Mouse (Mus musculus): ENCODE results near the gene Zfr. TPM values are rescaled to one million over a fixed set of nuclear protein-coding genes. Genes with fewer than 3 reads are reported as not detected.
"Not testable (repeated sequence)": the region's sequence is repeated elsewhere in the genome, so short reads cannot be mapped to it uniquely, and the experiment has no call there.

The Zfr gene
- total and polyA plus RNA-seq, 3 experiments = 47.5 to 89.8 (median 84.9) TPM

DNA sequence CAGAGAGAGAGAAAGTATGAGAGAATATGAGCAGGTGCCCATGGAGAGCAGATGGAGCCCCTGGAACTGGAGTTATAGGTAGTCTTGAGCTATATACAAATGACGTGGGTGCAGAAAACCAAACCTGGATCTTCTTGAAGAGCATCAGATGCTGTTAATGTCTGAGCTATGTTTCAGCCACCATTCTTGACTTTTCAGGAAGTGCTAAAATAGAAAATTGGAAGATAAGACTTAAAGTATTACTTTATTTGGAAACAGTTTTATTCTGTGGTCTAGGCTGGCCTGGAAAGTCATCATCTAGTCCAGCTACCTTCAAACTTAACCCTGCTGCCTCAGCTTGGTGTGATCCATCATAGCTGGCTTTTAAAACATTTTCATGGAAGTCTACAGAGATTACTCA lies 7.3 kb downstream of the Zfr start:
- peaks cover 3 to 41% of the 10 kb centered on the region in 2 experiments; a peak in 2 of 4 replicates for H3K4me1 ChIP-seq (ENCODE audit: control insufficient read depth in 1 of 2, insufficient read depth in 2 of 2)

DNA sequence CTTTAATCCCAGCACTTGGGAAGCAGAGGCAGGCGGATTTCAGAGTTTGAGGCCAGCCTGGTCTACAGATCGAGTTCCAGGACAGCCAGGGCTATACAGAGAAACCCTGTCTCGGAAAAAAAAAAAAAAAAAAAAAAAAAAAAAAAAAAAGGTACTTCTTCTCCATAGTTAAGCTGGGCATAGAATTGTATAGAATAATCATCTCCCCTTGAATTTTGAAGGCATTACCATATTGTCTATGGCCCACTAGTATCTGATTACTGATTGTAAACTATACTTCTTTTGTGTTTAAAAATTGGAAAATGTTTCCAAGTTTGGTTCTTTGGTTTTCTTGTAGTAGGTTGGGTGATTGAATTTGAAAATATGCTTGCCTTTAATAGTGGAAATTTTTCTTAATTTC lies 13.2 kb downstream of the Zfr start:
- H3K9ac ChIP-seq (ENCODE audit: insufficient read depth, low read depth); H3K27ac ChIP-seq (ENCODE audit: insufficient read depth, low read depth); H3K9me3 ChIP-seq (replicated peaks; ENCODE audit: low read length); DNase-seq (ENCODE audit: extremely low read depth); H3K4me2 ChIP-seq (ENCODE audit: insufficient read depth, low read depth, poor library complexity, severe bottlenecking); H3K4me3 ChIP-seq (replicated peaks in 1 of 3; ENCODE audit: low read depth in 2 of 3, low read length in 2 of 3, poor library complexity in 1 of 3); in situ Hi-C loops (cut with MboI; ENCODE audit: low pct_ligation_motif_present, low pct_unique_long_range_greater_than_20kb, low sequenced_read_pairs); H3K27me3 ChIP-seq (replicated peaks); dilution Hi-C loops (cut with MboI; ENCODE audit: extremely low pct_ligation_motif_present, extremely low pct_unique_long_range_greater_than_20kb, low sequenced_read_pairs): not testable (repeated sequence)
- TF ChIP-seq ZNF384 (IDR thresholded peaks at IDR 0.05; ENCODE audit: low read depth, low read length) = peak; percentile 59
- H3K4me1 ChIP-seq (ENCODE audit: control insufficient read depth in 1 of 2, insufficient read depth in 2 of 2) = peaks cover 0 to 28% of the 10 kb centered on the region in 2 experiments; a peak in 2 of 4 replicates
- peaks cover 72% of the 10 kb centered on the region for H3K79me2 ChIP-seq (replicated peaks; ENCODE audit: control insufficient read depth, extremely low read depth, insufficient read depth, poor library complexity, severe bottlenecking)
- peaks cover 2 to 50% of the 10 kb centered on the region in 2 experiments for H3K36me3 ChIP-seq (replicated peaks in 1 of 2; ENCODE audit: control insufficient read depth in 1 of 2, insufficient read depth in 1 of 2, low read length in 1 of 2)

More for the DNA sequence above, 7.3 kb downstream of the Zfr start:
- Histone ChIP-seq H3K9me3 (replicated peaks; ENCODE audit: low read length) (no peaks in the 10 kb centered on the region), H3K4me3 (replicated peaks in 1 of 3; ENCODE audit: low read depth in 2 of 3, low read length in 2 of 3, poor library complexity in 1 of 3) (no peak overlapping the region), H3K9ac (ENCODE audit: insufficient read depth, low read depth) (no peak overlapping the region), H3K79me2 (replicated peaks; ENCODE audit: control insufficient read depth, extremely low read depth, insufficient read depth, poor library complexity, severe bottlenecking) (peaks cover 63% of the 10 kb centered on the region), H3K27me3 (replicated peaks) (no peaks in the 10 kb centered on the region), H3K4me2 (ENCODE audit: insufficient read depth, low read depth, poor library complexity, severe bottlenecking) (no peak overlapping the region), H3K36me3 (replicated peaks in 1 of 2; ENCODE audit: control insufficient read depth in 1 of 2, insufficient read depth in 1 of 2, low read length in 1 of 2) (peaks cover 9 to 56% of the 10 kb centered on the region in 2 experiments), H3K27ac (ENCODE audit: insufficient read depth, low read depth) (no peak overlapping the region)
- dilution Hi-C loops (cut with MboI; ENCODE audit: extremely low pct_ligation_motif_present, extremely low pct_unique_long_range_greater_than_20kb, low sequenced_read_pairs) (no loop called here), in situ Hi-C loops (cut with MboI; ENCODE audit: low pct_ligation_motif_present, low pct_unique_long_range_greater_than_20kb, low sequenced_read_pairs) (no loop called here)
- no peak for TF ChIP-seq MAFK (IDR thresholded peaks at IDR 0.05; ENCODE audit: insufficient replicate concordance, low read length)
- no peak for TF ChIP-seq MEF2A (IDR thresholded peaks at IDR 0.05; ENCODE audit: borderline replicate concordance, low read depth, low read length)
- TF ChIP-seq ETS1 (conservative IDR thresholded peaks at IDR 0.05; ENCODE audit: low read depth, low read length) = no peak
- TF ChIP-seq E2F4 (IDR thresholded peaks at IDR 0.05; ENCODE audit: insufficient replicate concordance, low read depth, low read length) = no peak
- no peak for TF ChIP-seq USF2 (conservative IDR thresholded peaks at IDR 0.05; ENCODE audit: low read depth, low read length)
- no peak for TF ChIP-seq GABPA (IDR thresholded peaks at IDR 0.05; ENCODE audit: insufficient replicate concordance, low read depth, low read length)
- TF ChIP-seq TBP (conservative IDR thresholded peaks at IDR 0.05; ENCODE audit: low read depth, low read length) = no peak
- TF ChIP-seq UBTF (IDR thresholded peaks at IDR 0.05; ENCODE audit: low read depth, low read length) = no peak
- TF ChIP-seq HCFC1 (IDR thresholded peaks at IDR 0.05; ENCODE audit: low read depth, low read length) = no peak
- no peak for TF ChIP-seq EP300 (IDR thresholded peaks at IDR 0.05; ENCODE audit: low read length)
- no peak for TF ChIP-seq MAX (IDR thresholded peaks at IDR 0.05; ENCODE audit: low read length)
- no peak for TF ChIP-seq TCF12 (IDR thresholded peaks at IDR 0.05; ENCODE audit: low read depth, low read length)
- TF ChIP-seq ELF1 (IDR thresholded peaks at IDR 0.05; ENCODE audit: low read depth, low read length) = no peak
- TF ChIP-seq CHD1 (IDR thresholded peaks at IDR 0.05; ENCODE audit: low read depth, low read length) = no peak
- no peak for TF ChIP-seq CTCF (conservative IDR thresholded peaks at IDR 0.05 in 1 of 2, IDR thresholded peaks at IDR 0.05 in 1 of 2; ENCODE audit: low read depth in 2 of 2, low read length in 2 of 2)
- TF ChIP-seq KAT2A (IDR thresholded peaks at IDR 0.05; ENCODE audit: insufficient replicate concordance, low read length) = no peak
- DNase-seq (ENCODE audit: extremely low read depth) = no peak
